Mouse (Mus musculus) spleen, adult 12 weeks (tissue): ENCODE measurements around the gene Zfp706.
A peak's percentile ranks its signal among the peaks of the same experiment; 100 is the strongest.

Experiments used
- DNase-seq: peaks from one replicate; pipeline ENCODE4 v3.0.0; 2022; ENCODE audit warnings: low spot score

Gene Zfp706

DNA sequence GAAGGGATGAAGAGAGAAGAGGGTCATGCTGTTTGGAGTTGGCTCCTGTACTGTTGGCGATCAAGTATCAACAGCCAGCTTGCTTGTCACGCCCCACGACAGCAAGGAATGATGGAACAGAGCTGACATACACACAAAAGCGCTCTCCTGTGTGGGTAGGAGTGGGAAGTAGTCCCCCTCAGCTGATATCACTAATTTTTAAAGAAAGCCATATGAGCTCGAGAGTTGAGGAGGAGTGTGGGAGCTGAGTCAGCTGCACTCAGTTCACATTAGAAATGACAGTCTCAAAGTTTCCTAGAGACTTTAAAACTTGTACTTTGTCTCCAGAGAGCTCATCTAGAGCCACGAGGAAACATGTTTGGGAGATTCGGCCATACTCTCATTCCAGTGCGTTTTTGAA lies 29.8 kb downstream of the Zfp706 start:
- DNase-seq = no peak

DNA sequence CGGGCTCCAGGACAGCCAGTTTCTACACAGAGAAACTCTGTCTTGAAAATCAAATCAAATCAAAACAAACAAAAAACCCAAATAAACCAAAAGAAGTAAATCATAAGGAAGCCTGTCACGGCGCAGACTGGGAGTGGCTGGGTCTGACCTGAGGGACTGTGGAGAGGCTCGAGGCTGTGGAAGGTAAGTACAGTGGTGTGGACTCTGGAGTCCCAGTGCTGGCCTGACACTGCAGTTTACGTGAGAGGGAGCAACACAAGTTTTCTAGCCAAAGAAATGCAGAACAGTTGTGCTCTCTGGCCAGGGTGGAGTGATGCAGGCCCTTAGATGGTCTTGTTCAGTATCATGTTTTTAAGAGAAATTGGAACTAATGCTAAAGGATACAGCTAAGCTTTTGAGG lies 31.9 kb downstream of the Zfp706 start:
- no peak for DNase-seq

DNA sequence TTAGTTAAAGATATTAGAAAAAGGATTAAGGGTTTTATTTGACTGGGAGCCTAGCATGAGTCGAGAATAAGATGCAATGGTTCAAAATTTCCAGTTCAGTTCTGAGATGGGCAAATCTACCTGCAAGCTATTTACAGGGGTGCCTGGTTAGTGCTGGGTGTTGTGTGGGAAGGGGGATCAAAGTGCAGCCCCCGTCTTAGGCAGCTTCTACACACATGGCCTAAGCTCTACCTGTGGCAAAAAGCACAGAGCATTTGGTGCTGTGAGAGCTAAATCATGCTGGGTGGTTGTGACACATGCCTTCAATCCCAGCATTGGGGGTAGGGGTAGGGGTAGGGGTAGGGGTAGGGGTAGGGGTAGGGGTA lies 32.3 kb downstream of the Zfp706 start:
- no peak for DNase-seq

DNA sequence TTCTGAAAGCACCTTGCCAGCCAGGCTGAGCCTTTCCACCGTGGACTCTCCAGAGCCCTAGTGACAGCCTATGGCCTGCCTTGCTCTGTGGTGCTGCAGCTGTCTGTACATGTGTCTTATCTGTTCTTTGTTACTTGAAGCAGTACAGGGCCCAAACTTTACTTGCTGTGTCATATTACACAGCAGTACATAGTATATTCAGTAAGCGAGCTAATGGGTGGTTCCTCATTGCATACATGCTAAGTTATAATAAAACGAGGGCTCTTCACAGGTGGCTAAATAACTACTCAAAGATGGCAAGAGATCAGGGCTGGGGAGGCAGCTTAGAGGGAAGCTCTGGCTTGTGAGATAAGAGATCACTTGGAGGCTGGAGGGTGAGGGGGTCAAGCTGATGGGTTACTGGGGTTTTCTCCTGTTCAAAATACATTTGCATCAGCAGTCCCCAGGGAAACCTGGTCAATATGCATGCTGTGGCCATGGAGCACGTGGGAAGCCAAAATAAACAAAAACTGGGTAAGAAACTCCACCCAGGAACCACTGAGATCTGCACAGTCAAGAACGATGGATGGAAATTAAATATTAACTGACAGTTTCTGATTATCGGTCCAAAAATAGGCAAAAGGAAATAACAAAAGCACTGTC lies 32.8 kb downstream of the Zfp706 start:
- no peak for DNase-seq

DNA sequence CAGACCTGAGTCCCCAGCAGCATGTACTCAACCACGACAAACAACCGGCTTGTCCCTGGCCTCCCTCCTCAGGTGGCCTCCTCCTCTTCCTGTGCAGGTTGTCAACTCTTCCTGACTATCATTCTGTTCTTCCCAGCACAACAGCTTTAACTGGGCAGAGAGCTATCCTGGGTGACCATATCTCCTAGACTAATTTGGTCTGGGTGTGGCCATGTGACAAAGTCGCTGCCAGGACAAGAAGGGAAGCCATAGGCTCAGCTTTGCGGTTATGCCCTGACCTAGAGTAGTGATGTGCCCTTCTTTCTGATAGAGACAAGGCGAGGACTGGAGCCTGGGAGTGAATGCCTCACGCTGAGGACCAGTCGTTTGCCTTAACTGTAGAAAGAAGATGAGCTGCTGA lies 33.9 kb downstream of the Zfp706 start:
- no peak for DNase-seq

DNA sequence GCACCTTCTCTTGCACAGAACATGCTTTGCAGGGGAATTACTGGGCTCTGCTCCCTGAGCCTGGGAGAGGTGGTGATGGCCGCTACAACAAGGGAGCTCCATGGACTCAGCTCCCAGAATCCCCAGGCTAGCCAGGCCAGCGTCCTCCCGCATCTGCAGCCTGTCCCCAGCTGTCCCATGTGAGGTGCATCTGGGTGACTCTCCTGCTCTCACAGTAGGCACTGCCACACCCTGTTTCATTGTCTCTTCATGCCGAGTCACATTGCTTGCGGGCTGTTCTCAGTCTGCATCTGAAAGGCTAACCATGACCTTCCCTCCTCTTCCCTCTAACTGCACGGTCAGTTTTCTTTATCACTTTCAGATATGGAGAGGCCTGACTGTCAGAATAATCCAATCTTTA lies 34.3 kb downstream of the Zfp706 start:
- DNase-seq = no peak

DNA sequence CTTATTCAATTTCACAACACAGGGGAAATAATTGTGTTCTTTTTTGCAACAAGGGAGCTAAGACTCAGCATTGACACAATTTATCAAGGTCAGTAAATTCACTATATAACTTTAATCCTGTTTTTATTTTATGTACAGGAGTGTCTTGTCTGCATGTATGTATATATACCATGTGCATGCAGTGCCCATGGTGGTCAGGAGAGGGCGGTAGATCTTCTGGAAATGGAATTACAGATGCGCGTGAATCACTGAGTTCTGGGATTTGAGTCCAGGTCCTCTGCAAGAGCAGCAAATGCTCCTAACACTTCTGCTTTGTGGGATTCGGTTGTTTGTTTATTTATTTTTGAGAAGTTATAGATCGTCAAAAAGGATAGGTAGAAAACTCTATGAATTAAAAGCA lies 37.8 kb downstream of the Zfp706 start:
- DNase-seq = no peak

DNA sequence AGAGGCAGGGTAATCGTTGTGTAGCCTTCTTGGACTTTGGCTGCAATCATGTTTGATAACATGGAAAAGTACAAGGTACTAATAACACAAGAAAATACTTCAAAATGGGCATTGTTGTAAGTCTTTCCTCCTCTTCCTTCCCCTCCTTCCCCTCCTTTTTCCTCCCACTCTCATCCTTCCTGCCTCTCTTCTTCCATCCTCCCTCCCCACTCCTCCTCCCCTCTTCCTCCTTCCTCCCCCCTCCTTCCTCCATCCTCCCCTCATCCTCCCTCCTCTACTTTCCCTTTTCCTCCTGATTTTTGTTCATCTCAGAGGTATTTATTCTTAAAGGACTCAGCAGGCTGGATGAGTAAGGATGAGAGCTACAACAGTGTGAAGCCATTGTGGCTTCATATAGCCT lies 39.3 kb downstream of the Zfp706 start:
- DNase-seq = no peak

DNA sequence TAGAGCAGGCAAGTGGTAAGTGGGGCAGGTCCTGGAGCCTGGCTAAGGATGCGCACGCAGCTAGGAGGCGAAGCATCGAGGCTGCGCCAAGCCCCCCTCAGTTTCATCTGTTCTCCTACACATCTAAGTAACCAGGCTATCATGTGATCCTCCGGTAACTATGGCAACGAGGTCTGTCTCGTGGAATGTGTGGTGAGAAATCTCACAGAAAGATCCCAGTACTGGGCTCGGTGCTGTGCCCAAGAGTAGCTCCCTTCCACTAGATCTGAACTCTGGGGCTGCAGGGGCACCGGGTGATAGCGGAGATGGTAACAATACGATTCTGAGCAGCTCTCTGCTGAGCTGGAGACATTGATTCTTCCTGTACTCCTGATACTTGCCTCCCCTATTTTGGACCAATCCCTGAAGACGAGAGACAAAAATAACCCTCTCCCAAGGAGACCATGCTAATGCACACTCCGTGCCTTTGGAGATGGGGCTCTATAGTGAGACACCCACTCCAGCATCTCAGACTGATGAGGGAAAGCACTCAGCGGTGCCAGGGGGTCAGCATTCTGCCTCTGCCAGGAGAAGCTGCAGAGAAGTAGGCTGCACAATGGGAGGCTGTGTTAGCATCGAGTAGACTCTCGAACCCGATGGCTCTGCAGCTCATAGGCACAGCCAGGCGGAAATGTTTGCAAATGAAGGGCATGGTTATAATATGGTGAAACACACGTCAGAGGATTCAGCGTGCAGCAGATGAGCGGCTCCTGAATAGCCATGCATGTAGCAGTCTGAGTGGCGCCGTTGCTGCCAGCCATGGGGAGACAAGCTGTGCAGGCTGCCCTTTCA lies 40.0 kb downstream of the Zfp706 start:
- DNase-seq = no peak

DNA sequence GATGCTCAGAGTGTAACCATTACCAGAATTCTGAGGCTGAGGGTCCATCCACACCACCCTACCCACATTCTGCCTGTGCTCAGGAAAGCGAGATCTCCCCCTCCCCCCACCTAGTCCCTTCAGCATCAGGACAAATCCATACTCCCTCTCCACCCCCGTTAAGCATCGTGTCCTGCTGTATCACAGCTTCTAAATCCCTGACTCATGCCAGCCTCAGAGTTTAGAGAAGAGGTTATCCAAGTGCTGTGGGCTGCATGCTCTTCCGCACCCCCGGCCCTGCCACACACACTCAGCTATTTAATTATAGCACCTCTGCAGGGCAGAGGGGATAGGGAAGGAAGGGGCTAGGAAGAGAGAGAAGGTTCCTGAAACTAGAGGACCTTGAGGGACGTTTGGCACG lies 40.6 kb downstream of the Zfp706 start:
- DNase-seq = no peak

DNA sequence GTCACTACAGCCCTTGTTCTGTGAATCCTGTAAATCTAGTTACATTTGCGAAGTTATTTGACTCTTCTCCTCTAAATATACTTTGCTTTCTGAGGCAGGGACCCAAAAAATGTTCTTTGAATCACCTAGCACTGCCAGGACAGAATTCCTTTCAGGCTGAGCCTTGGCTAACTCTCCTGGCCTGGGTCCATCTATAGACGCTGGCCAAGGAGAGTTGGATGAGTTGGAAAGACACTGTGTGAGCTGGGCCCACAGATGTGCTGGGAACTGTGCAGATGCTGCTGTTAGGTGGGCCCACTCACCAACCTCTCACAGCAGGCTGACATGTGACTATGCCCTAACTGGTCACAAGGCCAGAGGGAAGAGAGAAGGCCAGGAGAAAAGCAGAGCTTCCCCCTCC lies 41.1 kb downstream of the Zfp706 start:
- DNase-seq = no peak

DNA sequence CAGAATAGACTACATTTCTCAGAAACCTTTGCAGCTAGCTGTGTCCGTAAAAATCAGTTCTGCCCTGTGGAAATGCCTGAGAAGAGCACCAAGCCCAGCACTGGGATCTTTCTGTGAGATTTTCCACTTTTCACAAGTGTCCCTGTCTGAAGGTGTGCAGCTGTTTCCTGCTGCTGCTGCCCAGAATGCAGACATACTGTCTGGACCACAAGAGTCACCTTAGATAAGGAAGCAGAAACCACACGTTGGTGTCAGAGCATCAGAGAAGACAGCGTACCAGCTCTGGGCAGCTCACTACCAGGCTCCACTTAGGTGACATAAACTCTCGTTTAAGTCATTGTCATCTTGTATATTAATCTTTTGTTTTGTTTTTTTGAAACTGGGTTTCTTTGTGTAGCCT lies 41.8 kb downstream of the Zfp706 start:
- no peak for DNase-seq

DNA sequence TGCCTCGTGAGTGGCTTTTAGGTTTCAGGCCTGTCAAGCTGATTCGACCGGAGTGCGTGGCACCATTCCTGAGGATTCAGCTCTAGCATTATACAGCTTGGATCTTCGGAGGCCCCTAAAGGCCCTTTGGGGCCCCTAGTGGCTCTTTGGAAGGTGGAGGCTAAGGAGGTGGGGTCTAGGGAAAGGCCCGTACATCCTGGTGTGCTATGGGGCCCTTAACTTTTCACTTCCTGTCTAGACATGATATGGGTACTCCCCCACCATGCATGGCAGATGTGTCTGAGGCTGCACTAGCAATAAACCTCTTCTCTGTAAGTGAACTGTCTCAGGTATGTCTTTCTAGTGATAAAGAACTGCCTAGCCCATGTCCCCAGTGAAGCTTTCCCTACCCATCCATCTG lies 44.6 kb downstream of the Zfp706 start:
- no peak for DNase-seq

DNA sequence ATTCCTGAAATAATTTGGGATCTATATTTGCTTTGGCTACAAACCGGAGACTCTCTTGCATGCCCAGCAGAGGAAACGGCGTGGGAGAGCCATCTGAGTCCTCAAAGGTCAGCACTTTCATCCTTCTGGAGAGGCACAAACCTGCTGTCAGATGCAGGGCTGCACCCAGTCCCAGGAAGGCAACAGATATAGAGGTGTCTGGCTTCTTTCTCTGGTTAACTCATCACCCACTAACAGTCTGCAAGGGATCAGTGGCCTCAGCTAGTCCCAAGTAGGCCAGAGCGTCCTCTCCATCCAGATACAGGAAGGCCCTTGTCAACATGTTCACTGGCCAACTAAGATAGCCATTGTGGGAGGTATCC lies 46.7 kb downstream of the Zfp706 start:
- no peak for DNase-seq

DNA sequence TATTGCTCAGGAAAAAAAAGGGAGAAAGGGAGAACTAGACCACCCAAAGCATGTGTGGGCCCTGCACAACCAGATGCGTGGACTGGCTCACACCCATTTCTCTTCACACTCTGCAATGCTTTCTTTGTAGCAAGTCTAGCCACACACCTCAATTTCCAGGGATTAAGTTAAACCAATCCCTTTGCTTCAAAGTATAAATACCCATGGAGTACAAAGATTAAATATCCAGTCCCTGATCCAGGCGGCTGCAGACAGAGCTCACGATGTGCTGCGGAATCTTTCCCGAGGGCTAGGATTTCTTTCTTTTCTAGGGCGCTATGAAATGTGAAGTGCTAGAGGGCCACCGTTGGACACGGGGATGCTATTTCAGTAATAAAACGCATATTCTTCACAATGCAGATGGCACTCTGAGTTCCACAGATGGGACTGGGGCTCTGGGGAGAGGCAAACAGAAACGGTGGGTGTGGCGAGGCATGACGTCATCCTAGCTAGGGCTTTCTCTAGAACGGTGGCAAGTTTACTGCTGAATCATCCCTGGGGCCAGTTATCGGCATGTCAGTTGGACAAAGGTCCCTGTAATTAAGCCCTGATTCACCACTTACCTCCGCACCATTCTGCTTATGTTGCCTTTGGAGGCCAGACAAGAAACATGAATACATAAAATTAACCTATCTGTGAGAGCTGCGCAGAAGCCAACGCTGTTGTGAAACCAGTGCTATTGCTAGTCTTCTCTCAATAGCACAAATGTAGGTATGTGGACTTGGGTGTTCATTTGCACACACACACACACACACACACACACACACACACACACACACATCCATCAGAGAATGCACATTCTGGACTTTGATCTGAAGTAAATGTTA lies 47.3 kb downstream of the Zfp706 start:
- DNase-seq = peak; percentile 7

DNA sequence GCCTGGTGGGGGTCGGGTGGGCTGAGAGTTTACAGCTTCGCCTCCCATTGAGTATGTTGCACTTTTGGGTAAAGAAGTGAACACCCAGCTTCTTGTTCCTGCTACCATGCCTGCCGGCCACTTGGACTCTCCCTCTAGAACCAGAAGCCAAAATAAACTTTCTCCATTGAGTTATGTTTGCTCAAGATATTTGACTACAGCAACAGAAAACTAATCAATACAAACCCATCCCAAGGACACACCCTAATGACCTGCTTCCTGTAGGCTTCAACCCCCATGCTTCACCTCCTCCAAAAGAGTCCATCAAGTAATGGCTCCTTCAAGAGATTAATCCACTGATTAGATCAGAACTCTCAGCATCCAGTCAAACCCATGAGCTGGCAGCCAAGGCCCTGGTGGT lies 51.4 kb downstream of the Zfp706 start:
- no peak for DNase-seq

DNA sequence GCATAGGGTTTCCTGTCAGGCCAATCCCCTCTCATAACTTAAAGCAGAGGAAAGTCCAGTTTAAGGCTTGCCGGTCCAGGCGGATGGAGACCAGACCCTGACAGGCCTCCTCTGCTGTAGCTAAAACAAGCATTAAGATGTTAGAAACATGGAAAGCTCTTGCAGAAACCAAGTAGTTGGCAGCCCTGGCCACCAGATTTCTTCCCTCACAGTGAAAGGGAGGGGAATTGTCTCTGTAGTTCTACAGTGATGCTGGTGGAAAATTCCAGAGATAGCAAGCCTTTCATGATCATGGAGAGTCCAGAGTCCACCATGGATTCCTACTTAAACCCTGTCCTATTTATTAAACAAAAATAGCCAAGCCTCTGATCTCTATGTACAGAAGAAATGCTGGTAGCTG lies 57.3 kb downstream of the Zfp706 start:
- no peak for DNase-seq

DNA sequence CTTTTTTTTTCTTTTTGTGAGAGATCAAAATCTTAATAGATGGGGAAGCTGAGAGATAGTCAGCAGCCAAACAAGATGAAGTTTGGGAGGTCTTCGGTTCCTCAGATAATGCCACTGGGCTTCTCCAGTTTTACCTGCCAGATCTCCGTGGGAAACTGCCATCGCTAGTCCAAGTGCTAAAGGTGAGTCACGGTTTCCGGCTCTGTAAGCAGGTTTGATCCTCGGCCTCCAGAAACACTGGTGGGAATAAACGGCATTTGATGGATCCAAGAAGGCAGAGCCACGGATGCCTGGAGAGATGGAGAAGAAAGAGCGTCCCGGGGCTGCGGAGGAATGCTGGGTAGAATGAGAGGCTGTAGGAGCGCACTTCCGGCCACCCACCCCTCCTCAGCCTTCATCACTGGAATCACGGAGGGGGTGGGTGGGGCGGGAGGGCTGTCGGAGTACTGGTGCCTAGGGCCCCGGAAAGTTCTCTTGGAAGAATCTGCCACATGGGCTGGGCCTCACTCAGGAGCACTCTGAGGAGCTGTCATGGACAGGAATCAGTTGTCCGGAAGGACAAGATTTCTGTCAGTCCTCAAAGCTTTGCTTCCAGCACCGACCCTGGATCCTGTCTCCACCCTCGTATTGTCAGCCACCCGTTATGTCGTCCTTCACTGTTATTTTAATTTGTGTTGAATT lies 58.6 kb downstream of the Zfp706 start:
- no peak for DNase-seq
